Mouse (Mus musculus): ENCODE measurements at regions not wholly inside any gene's neighbourhood (a gene's known extent, or its start where the extent isn't known, plus 50 kb on each side); places are given as distances from the start of the nearest gene placed in this dataset.
A peak's percentile ranks its signal among the peaks of the same experiment; 100 is the strongest.

GRCm38 (mm10) chr7:78086566-78087008 is 651.2 kb downstream of the Ntrk3 start:
- H3K27ac ChIP-seq (ENCODE audit: low read depth, low read length), result no peak overlapping the region
- TF ChIP-seq CTCF (IDR thresholded peaks at IDR 0.05; ENCODE audit: low read depth), result no peak
- peaks cover 6% of the 10 kb centered on the region; the same call in 1 of the 2 replicates for H3K4me1 ChIP-seq (ENCODE audit: insufficient read depth)
- H3K4me2 ChIP-seq (ENCODE audit: low read depth), result no peak overlapping the region
- H3K4me3 ChIP-seq (ENCODE audit: low read depth, low read length), result no peak overlapping the region
- H3K27me3 ChIP-seq (ENCODE audit: insufficient read depth, low read length), result no peaks in the 10 kb centered on the region
- no peaks in the 10 kb centered on the region for H3K9me3 ChIP-seq (ENCODE audit: low read length)
- no peaks in the 10 kb centered on the region for H3K36me3 ChIP-seq (ENCODE audit: insufficient read depth)
- WGBS, result 53% methylated on average over 4 of the region's 4 CpGs
- DNase-seq, result no peak
- no peak for ATAC-seq
- no peak overlapping the region for H3K9ac ChIP-seq

- peak; percentile 38; the same call in 1 of the 2 replicates for ATAC-seq
- Histone ChIP-seq H3K9ac (no peak overlapping the region), H3K27me3 (ENCODE audit: insufficient read depth, low read length) (no peaks in the 10 kb centered on the region), H3K4me3 (ENCODE audit: low read depth, low read length) (no peak overlapping the region), H3K36me3 (ENCODE audit: insufficient read depth) (no peaks in the 10 kb centered on the region), H3K4me2 (ENCODE audit: low read depth) (no peak overlapping the region), H3K4me1 (ENCODE audit: insufficient read depth) (peaks cover 6% of the 10 kb centered on the region; the same call in 1 of the 2 replicates), H3K9me3 (ENCODE audit: low read length) (no peaks in the 10 kb centered on the region), H3K27ac (ENCODE audit: low read depth, low read length) (no peak overlapping the region)
- DNase-seq, result peak; percentile 66
- 30% methylated on average over 11 of the region's 11 CpGs for WGBS
- TF ChIP-seq CTCF (IDR thresholded peaks at IDR 0.05; ENCODE audit: low read depth), result no peak
Observed at GRCm38 (mm10) chr7:78085783-78086565, 651.8 kb downstream of the Ntrk3 start.

GRCm38 (mm10) chr7:78079708-78080107 is 658.1 kb downstream of the Ntrk3 start:
- Histone ChIP-seq H3K27ac (ENCODE audit: low read depth, low read length) (no peak overlapping the region), H3K4me1 (ENCODE audit: insufficient read depth) (no peaks in the 10 kb centered on the region), H3K9me3 (ENCODE audit: low read length) (no peaks in the 10 kb centered on the region), H3K9ac (no peak overlapping the region), H3K4me3 (ENCODE audit: low read depth, low read length) (no peak overlapping the region), H3K4me2 (ENCODE audit: low read depth) (no peak overlapping the region), H3K27me3 (ENCODE audit: insufficient read depth, low read length) (no peaks in the 10 kb centered on the region), H3K36me3 (ENCODE audit: insufficient read depth) (no peaks in the 10 kb centered on the region)
- no peak for TF ChIP-seq CTCF (IDR thresholded peaks at IDR 0.05; ENCODE audit: low read depth)
- no peak for DNase-seq
- 64% methylated on average over 1 of the region's 1 CpGs for WGBS
- no peak for ATAC-seq

GRCm38 (mm10) chr7:78071131-78071530 is 666.7 kb downstream of the Ntrk3 start:
- TF ChIP-seq CTCF (IDR thresholded peaks at IDR 0.05; ENCODE audit: low read depth), result no peak
- H3K4me2 ChIP-seq (ENCODE audit: low read depth), result no peak overlapping the region
- no peaks in the 10 kb centered on the region for H3K9me3 ChIP-seq (ENCODE audit: low read length)
- no peaks in the 10 kb centered on the region for H3K4me1 ChIP-seq (ENCODE audit: insufficient read depth)
- no peak overlapping the region for H3K27ac ChIP-seq (ENCODE audit: low read depth, low read length)
- no peaks in the 10 kb centered on the region for H3K36me3 ChIP-seq (ENCODE audit: insufficient read depth)
- no peak overlapping the region for H3K9ac ChIP-seq
- ATAC-seq, result no peak; the same call in 1 of the 2 replicates
- WGBS, result 80% methylated on average over 7 of the region's 7 CpGs
- no peak for DNase-seq
- no peak overlapping the region for H3K4me3 ChIP-seq (ENCODE audit: low read depth, low read length)
- H3K27me3 ChIP-seq (ENCODE audit: insufficient read depth, low read length), result no peaks in the 10 kb centered on the region

- H3K9me3 ChIP-seq (ENCODE audit: low read length), result no peaks in the 10 kb centered on the region
- H3K4me1 ChIP-seq (ENCODE audit: insufficient read depth), result no peaks in the 10 kb centered on the region
- no peak for TF ChIP-seq CTCF (IDR thresholded peaks at IDR 0.05; ENCODE audit: low read depth)
- DNase-seq, result peak; percentile 16
- 75% methylated on average over 1 of the region's 1 CpGs for WGBS
- H3K4me3 ChIP-seq (ENCODE audit: low read depth, low read length), result no peak overlapping the region
- no peak overlapping the region for H3K27ac ChIP-seq (ENCODE audit: low read depth, low read length)
- H3K4me2 ChIP-seq (ENCODE audit: low read depth), result no peak overlapping the region
- no peak overlapping the region for H3K9ac ChIP-seq
- no peaks in the 10 kb centered on the region for H3K27me3 ChIP-seq (ENCODE audit: insufficient read depth, low read length)
- no peaks in the 10 kb centered on the region for H3K36me3 ChIP-seq (ENCODE audit: insufficient read depth)
- no peak for ATAC-seq
Observed at GRCm38 (mm10) chr7:78061631-78062030, 676.2 kb downstream of the Ntrk3 start.

- ATAC-seq, result no peak
- H3K9me3 ChIP-seq (ENCODE audit: low read length), result no peaks in the 10 kb centered on the region
- TF ChIP-seq CTCF (IDR thresholded peaks at IDR 0.05; ENCODE audit: low read depth), result peak; percentile 19; the same call in 1 of the 2 replicates
- no peak overlapping the region for H3K4me2 ChIP-seq (ENCODE audit: low read depth)
- H3K36me3 ChIP-seq (ENCODE audit: insufficient read depth), result no peaks in the 10 kb centered on the region
- DNase-seq, result no peak
- WGBS, result 65% methylated on average over 3 of the region's 3 CpGs
- no peak overlapping the region for H3K27ac ChIP-seq (ENCODE audit: low read depth, low read length)
- no peaks in the 10 kb centered on the region for H3K27me3 ChIP-seq (ENCODE audit: insufficient read depth, low read length)
- H3K4me1 ChIP-seq (ENCODE audit: insufficient read depth), result no peaks in the 10 kb centered on the region
- no peak overlapping the region for H3K4me3 ChIP-seq (ENCODE audit: low read depth, low read length)
- no peak overlapping the region for H3K9ac ChIP-seq
Observed at GRCm38 (mm10) chr7:78049606-78050005, 688.2 kb downstream of the Ntrk3 start.

- TF ChIP-seq CTCF (IDR thresholded peaks at IDR 0.05; ENCODE audit: low read depth), result peak; percentile 54
- 67% methylated on average over 5 of the region's 5 CpGs for WGBS
- H3K27me3 ChIP-seq (ENCODE audit: insufficient read depth, low read length), result no peaks in the 10 kb centered on the region
Observed at GRCm38 (mm10) chr7:78045456-78045855, 692.4 kb downstream of the Ntrk3 start.

More at GRCm38 (mm10) chr7:78045456-78045855, 692.4 kb downstream of the Ntrk3 start:
- Histone ChIP-seq H3K9me3 (ENCODE audit: low read length) (no peaks in the 10 kb centered on the region), H3K36me3 (ENCODE audit: insufficient read depth) (no peaks in the 10 kb centered on the region), H3K27ac (ENCODE audit: low read depth, low read length) (no peak overlapping the region), H3K9ac (no peak overlapping the region), H3K4me1 (ENCODE audit: insufficient read depth) (no peaks in the 10 kb centered on the region), H3K4me3 (ENCODE audit: low read depth, low read length) (no peak overlapping the region), H3K4me2 (ENCODE audit: low read depth) (no peak overlapping the region)
- peak; percentile 25 for DNase-seq
- ATAC-seq, result no peak
